Mouse (Mus musculus): ENCODE results near the gene Zfp57.

DNA sequence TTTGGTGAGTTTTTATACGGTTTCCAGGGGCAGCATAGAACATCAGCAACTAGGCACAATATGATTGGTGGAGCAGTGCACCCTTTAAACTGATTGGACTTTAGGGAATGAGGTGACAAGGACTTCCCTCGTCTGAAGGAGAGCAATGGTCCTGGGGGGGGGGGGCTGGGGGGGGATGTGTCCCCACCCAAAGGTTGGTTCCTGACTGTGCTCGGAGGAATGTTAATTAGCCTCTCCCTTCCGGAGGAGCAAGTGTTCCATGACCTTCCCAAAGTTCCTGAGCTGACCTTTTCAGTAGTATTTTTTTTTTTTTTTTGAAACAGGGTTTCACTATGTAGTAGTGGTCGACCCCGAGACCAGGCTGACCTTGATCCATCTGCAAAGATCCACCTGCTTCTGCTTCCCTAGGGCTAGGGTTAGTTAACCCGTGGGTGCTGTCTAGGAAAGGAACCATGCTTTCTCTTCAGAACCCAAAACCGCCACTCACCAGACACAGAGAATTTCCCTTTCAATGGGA, 27.6 kb upstream of the Zfp57 start:
- no peak for TF ChIP-seq CTCF (IDR thresholded peaks at IDR 0.05; ENCODE audit: low read depth, low read length)
- TF ChIP-seq POLR2A (IDR thresholded peaks at IDR 0.05; ENCODE audit: borderline replicate concordance, low read depth, low read length) = no peak
